Mouse (Mus musculus): ENCODE data around the gene Erh. TPM values are rescaled to one million over a fixed set of nuclear protein-coding genes. Genes with fewer than 3 reads are reported as not detected.

Erh gene
- polyA plus RNA-seq, 1 experiment from 2014 or later = 152 TPM

Other genes starting within 250 kb of the Erh start
- 10.5 and 10.7 TPM in 2 replicates for gene Dcaf5, start 207.7 kb downstream of the Erh start, polyA plus RNA-seq (2014; fragmentation: Nextera tagmentation; extraction: Ambion mirVana)
- 17.4 and 17.9 TPM in 2 replicates for gene Exd2, start 181.2 kb downstream of the Erh start, polyA plus RNA-seq (2014; fragmentation: Nextera tagmentation; extraction: Ambion mirVana)
- 2.1 and 2.4 TPM in 2 replicates for gene Galnt16, start 126.1 kb downstream of the Erh start, polyA plus RNA-seq (2014; fragmentation: Nextera tagmentation; extraction: Ambion mirVana)
- 19.4 and 21.7 TPM in 2 replicates for gene Slc39a9, start 458 bp downstream of the Erh start, polyA plus RNA-seq (2014; fragmentation: Nextera tagmentation; extraction: Ambion mirVana)
- 0.22 and 0.53 TPM in 2 replicates for gene Plekhd1, start 48.2 kb upstream of the Erh start, polyA plus RNA-seq (2014; fragmentation: Nextera tagmentation; extraction: Ambion mirVana)
- not detected in 2 replicates for gene Ccdc177, start 116.3 kb upstream of the Erh start, polyA plus RNA-seq (2014; fragmentation: Nextera tagmentation; extraction: Ambion mirVana)
- 22.3 and 22.5 TPM in 2 replicates for gene Susd6, start 146.2 kb upstream of the Erh start, polyA plus RNA-seq (2014; fragmentation: Nextera tagmentation; extraction: Ambion mirVana)